Mouse (Mus musculus): Measurements from ENCODE around the gene Psapl1. TPM values are rescaled to one million over a fixed set of nuclear protein-coding genes. Genes with fewer than 3 reads are reported as not detected.

Psapl1 gene
- polyA plus RNA-seq (2014; fragmentation: Illumina TruSeq; extraction: RNeasy Lipid Tissue Mini Kit (QIAGEN cat#74804); ENCODE audit: low read depth, low replicate concordance) = not detected

GRCm38 (mm10) chr5:36203916-36204315 lies at the start of gene Psapl1:
Gene Psapl1 (plus strand): TSS chr5:36204021.

Other genes with a start within 250 kb of the Psapl1 start
- gene Sorcs2, start 194.1 kb downstream of the Psapl1 start, polyA plus RNA-seq (2014; fragmentation: Illumina TruSeq; extraction: RNeasy Lipid Tissue Mini Kit (QIAGEN cat#74804); ENCODE audit: low read depth, low replicate concordance) = 8.7 TPM